Mouse (Mus musculus) liver, adult 2 months (tissue): ENCODE data around the gene Slc43a2. TPM values are rescaled to one million over a fixed set of nuclear protein-coding genes. Genes with fewer than 3 reads are reported as not detected.

Source experiments
- DNase-seq: peaks from one replicate; pipeline ENCODE4 v3.0.0-alpha.2; 2011; ENCODE audit warnings: low read depth, low spot score; ENCODE audit errors: extremely low read depth
- H3K27ac ChIP-seq: fragments of 200-500 bp; replicated peaks from 2 replicates; pipeline ENCODE4 v1.5.1; 2012; ENCODE audit warnings: low read depth, mild to moderate bottlenecking, control low read depth, inconsistent platforms, low read length; ENCODE audit not compliant: insufficient read depth
- H3K27me3 ChIP-seq: fragments of 200-500 bp; 2 replicates; pipeline ENCODE4 v1.6.1; 2012; ENCODE audit warnings: mild to moderate bottlenecking, moderate library complexity, low read length, inconsistent platforms; ENCODE audit not compliant: control insufficient read depth, insufficient read depth
- H3K36me3 ChIP-seq: fragments of 200-500 bp; 2 replicates; pipeline ENCODE4 v1.6.1; 2012; ENCODE audit warnings: low read length, inconsistent platforms; ENCODE audit not compliant: control insufficient read depth, insufficient read depth
- H3K4me1 ChIP-seq: fragments of 200-500 bp; 2 replicates; pipeline ENCODE4 v1.6.1; 2011; ENCODE audit warnings: low read length; ENCODE audit not compliant: control insufficient read depth, insufficient read depth
- H3K4me3 ChIP-seq: fragments of 200-500 bp; 2 replicates; pipeline ENCODE4 v1.5.1; 2011; ENCODE audit warnings: low read depth, mild to moderate bottlenecking, control low read depth, low read length, moderate library complexity; ENCODE audit not compliant: insufficient read depth
- H3K79me2 ChIP-seq: fragments of 200-500 bp; 2 replicates; pipeline ENCODE4 v1.6.1; 2012; ENCODE audit warnings: inconsistent platforms, mild to moderate bottlenecking, low read length, moderate library complexity; ENCODE audit not compliant: control insufficient read depth, insufficient read depth
- H3K9ac ChIP-seq: fragments of 200-500 bp; 2 replicates; pipeline ENCODE4 v1.6.1; 2012; ENCODE audit warnings: low read depth, mild to moderate bottlenecking, control low read depth, inconsistent platforms, low read length
- CTCF ChIP-seq: fragments of 200-500 bp; IDR thresholded peaks from 2 replicates; pipeline ENCODE4 v1.5.1; 2011; ENCODE audit warnings: low read depth, low read length, control low read depth
- POLR2A ChIP-seq: fragments of 200-500 bp; IDR thresholded peaks from 2 replicates; pipeline ENCODE4 v1.6.1; 2011; ENCODE audit warnings: low read length, control low read depth; ENCODE audit not compliant: insufficient read depth; ENCODE audit errors: extremely low read depth
- WGBS: fragments of 180-500 bp; shearing (Covaris S2); methylation state at CpG from one replicate; pipeline ENCODE4 v1.1.7; 2018; 5-methylcytosine and 5-hydroxymethylcytosine counted together
- polyA plus RNA-seq: library from polyadenylated mRNA; depleted of rRNA; stranded (reverse); fragments of >200 nt; gene quantifications from 2 replicates; pipeline ENCODE4 v1.2.3, GENCODE M21; 2012
- total RNA-seq: library from RNA; depleted of rRNA; stranded (reverse); fragments of >200 nt; gene quantifications from 2 replicates; pipeline ENCODE4 v1.2.3, GENCODE M21; 2014

Slc43a2 gene
- total and polyA plus RNA-seq, 2 experiments = 4.1 to 8.0 TPM

DNA sequence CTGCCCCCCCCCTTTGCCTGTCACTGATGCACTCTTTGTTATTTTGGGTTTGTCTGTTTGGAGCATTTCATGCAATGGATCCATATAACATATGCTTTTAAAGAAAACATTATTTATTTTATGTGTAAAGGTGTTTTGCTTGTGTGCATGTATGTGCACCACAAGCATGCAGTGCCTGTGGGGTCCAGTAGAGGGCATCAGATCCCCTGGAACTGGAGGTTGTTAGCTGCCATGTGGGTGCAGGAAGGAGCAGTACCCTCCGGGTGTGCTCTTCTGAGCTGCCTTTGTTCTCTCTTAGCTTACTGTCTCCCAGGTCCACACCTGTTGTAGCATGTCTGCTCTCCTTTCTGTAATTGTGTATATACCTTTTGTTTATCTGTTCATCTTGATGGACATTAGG, 26.6 kb downstream of the Slc43a2 start:
- Histone ChIP-seq H3K4me3 (no peak overlapping the region), H3K27me3 (no peaks in the 10 kb centered on the region), H3K9ac (no peak overlapping the region), H3K36me3 (no peaks in the 10 kb centered on the region), H3K4me1 (no peaks in the 10 kb centered on the region), H3K79me2 (no peaks in the 10 kb centered on the region), H3K27ac (no peak overlapping the region)
- DNase-seq = no peak
- TF ChIP-seq POLR2A (no peak), CTCF (peak; percentile 48)
- 91% methylated on average over 1 of the region's 1 CpGs for WGBS

DNA sequence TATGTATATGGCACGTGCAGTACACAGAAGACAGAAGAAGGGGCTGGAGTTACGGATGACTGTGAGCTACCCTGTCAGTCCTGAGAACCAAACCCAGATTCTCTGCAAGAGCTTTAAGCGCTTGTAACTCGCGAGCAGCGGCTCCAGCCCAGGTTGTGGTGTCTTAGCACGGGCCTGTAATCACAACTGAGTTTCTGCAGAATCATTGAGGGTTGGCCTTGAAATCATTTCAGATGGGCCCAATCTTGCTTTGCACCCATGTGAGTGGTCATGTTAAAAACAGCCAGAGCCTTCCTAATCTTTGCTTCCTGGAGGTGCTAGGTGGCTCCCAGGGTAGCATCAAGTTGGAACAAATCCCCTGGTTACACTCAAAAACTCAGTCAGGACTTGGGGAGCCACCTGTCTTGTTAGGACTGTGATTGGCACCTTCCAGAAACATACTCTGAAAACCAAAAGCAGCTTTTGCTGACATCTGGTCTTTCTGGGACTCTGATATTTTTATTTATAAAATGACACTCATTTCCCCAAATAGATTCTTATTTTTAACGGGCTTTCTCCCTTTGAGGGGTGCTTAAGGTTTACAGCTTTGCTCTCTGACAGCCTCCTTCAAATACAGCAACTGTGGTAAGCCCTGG, 28.5 kb downstream of the Slc43a2 start:
- H3K36me3 ChIP-seq = no peaks in the 10 kb centered on the region
- no peak for TF ChIP-seq CTCF
- TF ChIP-seq POLR2A = no peak
- no peak for DNase-seq
- no peak overlapping the region for H3K27ac ChIP-seq
- H3K79me2 ChIP-seq = no peaks in the 10 kb centered on the region
- peaks cover 2% of the 10 kb centered on the region for H3K4me1 ChIP-seq
- H3K27me3 ChIP-seq = no peaks in the 10 kb centered on the region
- H3K4me3 ChIP-seq = no peak overlapping the region
- 93% methylated on average over 8 of the region's 8 CpGs for WGBS
- H3K9ac ChIP-seq = no peak overlapping the region

DNA sequence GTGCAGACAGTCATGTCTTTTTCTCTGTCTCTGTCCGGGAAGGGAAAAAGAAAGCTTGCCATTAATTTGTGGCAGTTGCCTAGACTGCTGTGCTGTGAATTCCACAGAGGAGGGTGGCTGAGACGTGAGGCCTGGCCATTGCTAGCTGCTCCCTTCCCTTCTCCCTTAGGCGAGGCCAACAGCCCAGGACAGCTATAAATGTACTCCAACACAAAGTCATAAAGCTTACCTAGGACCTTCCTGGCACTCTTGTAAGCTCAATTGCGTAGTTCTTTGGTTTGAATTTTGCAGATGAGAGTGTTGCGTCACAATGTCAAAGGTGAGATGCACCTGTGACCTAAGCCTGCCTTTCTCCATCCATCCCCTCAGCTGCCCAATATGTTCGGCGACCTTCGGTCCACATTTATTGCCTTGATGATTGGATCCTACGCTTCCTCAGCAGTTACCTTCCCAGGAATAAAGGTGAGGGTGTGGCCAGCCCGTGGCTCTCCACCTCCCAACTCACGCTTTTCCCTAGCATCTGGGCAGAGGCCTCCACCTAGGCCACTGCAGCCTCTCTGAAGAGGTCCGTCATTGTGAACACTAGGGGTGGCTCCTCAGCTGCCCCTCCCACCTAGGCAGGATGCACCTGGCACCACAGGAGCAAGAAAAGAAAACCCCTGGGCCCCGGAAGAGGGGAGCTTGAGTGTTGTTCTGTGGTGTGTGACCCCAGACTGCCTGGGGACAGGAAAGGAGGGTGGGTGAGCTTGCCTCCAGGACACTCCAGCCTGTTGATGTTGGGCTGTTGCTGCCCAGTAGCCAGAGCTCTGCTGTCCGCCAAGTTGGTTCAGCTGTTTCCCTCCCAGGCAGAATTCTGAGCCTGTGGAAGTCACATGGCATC, 29.3 kb downstream of the Slc43a2 start:
- H3K4me1 ChIP-seq = peaks cover 2% of the 10 kb centered on the region
- no peak overlapping the region for H3K9ac ChIP-seq
- no peak overlapping the region for H3K4me3 ChIP-seq
- no peaks in the 10 kb centered on the region for H3K79me2 ChIP-seq
- peak; percentile 63 for DNase-seq
- no peak overlapping the region for H3K27ac ChIP-seq
- no peaks in the 10 kb centered on the region for H3K36me3 ChIP-seq
- TF ChIP-seq POLR2A (no peak), CTCF (no peak)
- 50% methylated on average over 14 of the region's 14 CpGs for WGBS
- H3K27me3 ChIP-seq = no peaks in the 10 kb centered on the region

DNA sequence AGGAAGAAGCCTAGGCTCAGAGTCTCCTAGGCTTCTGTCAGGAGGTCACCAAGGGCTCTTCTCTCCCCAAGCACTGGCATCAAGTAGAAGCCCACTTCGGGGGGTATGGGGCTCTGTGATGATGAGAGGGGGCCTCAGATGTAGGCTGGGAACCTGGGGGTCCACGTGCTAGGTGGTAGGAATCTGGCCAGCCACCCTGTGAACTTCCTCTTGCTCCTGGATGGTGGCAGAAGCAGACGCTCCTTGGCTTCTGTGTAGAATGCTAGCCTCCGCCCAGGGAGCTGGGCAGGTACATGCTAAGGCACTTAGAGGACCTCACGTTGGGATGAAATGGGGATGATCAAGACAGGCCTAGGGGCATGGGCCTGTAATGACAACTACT, 29.9 kb downstream of the Slc43a2 start:
- H3K36me3 ChIP-seq = no peaks in the 10 kb centered on the region
- peaks cover 2% of the 10 kb centered on the region for H3K4me1 ChIP-seq
- H3K9ac ChIP-seq = no peak overlapping the region
- H3K79me2 ChIP-seq = no peaks in the 10 kb centered on the region
- no peak for DNase-seq
- 82% methylated on average over 5 of the region's 5 CpGs for WGBS
- H3K27me3 ChIP-seq = no peaks in the 10 kb centered on the region
- no peak overlapping the region for H3K27ac ChIP-seq
- no peak overlapping the region for H3K4me3 ChIP-seq
- no peak for TF ChIP-seq POLR2A
- no peak for TF ChIP-seq CTCF

DNA sequence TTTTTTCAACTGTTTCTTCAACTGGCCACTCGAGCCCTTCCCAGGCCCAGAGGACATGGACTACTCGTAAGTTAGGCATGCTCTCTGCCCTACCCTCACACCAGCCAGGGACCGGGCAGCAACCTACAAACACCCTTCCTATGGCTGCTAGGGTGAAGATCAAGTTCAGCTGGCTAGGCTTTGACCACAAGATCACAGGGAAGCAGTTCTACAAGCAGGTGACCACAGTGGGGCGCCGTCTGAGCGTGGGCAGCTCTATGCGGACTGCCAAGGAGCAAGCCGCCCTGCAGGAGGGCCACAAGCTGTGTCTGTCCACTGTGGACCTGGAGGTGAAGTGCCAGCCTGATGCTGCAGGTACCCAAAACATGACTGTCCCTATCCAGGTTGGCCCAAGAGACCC, 31.3 kb downstream of the Slc43a2 start:
- no peak overlapping the region for H3K9ac ChIP-seq
- no peak overlapping the region for H3K27ac ChIP-seq
- H3K79me2 ChIP-seq = no peaks in the 10 kb centered on the region
- H3K4me3 ChIP-seq = no peak overlapping the region
- no peaks in the 10 kb centered on the region for H3K27me3 ChIP-seq
- H3K36me3 ChIP-seq = no peaks in the 10 kb centered on the region
- 91% methylated on average over 8 of the region's 8 CpGs for WGBS
- peaks cover 2% of the 10 kb centered on the region for H3K4me1 ChIP-seq
- no peak for DNase-seq
- no peak for TF ChIP-seq POLR2A
- TF ChIP-seq CTCF = no peak
